Mouse (Mus musculus): ENCODE measurements around the gene Fthl17d. TPM values are rescaled to one million over a fixed set of nuclear protein-coding genes. Genes with fewer than 3 reads are reported as not detected.
A peak's percentile ranks its signal among the peaks of the same experiment; 100 is the strongest.
"Not testable (repeated sequence)": the region's sequence is repeated elsewhere in the genome, so short reads cannot be mapped to it uniquely, and the experiment has no call there.

Fthl17d gene
- total RNA-seq (2022) = not detected

GRCm38 (mm10) chrX:8986655-8987054 is at the start of gene Fthl17d:
TSS of gene Fthl17d (minus strand) at chrX:8986755.
- not testable (repeated sequence) for DNase-seq (ENCODE audit: low spot score in 2 of 2)

DNA sequence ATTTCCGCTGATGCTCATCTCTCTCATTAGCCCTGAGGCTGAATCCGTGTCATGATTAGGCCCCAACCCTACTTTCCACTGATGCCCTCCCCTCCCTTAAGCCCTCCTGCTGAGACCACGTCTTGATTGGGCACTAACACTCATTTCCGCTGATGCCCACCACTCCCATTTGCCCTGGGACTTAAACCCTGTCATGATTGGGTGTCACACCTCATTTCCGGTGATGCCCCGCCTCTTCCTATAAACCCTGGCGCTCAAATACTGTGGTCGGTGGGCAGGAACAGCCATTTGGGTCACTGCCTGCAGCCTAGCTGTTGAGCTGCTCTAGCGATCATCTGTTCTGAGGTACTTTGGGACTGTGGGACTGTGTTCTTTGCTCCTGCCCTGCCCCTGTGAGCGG is 46.6 kb upstream of the Fthl17d start, which contains the start of gene Fthl17e:
Gene Fthl17e (plus strand): TSS at position 301 of the 400 bp plus-strand sequence.
- DNase-seq (ENCODE audit: low spot score in 2 of 2) = not testable (repeated sequence)

DNA sequence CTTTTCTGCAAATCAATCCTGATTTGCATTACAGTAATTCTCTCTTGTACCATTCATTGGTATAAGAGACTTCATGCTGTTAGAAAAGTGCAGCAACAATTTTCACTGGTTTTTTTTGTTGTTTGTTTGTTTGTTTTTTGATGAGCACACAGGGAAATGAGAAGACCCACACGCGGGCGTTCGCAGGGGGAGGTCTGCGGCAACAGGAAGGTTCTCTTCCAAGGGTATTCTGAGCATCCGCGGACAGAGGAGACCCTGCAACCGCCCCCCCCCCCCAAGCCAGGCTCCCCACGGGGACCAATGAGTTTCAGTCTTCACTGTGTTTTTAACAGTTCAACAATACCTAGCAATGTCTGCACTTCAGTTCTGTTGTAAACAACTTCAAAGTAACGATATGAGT is 32.9 kb upstream of the Fthl17d start:
- no peak for DNase-seq (ENCODE audit: low spot score in 2 of 2)

GRCm38 (mm10) chrX:9016079-9016478 is 29.5 kb upstream of the Fthl17d start:
- no peak for DNase-seq (ENCODE audit: low spot score in 2 of 2)

DNA sequence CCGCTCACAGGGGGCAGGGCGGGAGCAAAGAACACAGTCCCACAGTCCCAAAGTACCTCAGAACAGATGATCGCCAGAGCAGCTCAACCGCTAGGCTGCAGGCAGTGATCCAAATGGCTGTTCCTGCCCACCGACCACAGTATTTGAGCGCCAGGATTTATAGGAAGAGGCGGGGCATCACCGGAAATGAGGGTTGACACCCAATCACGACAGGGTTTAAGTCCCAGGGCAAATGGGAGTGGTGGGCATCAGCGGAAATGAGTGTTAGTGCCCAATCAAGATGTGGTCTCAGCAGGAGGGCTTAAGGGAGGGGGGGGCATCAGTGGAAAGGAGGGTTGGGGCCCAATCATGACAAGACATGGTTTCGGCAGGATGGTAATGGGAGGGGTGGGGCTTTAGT is 10.1 kb downstream of the Fthl17d start, which contains the start of gene Fthl17c:
Gene Fthl17c (minus strand): TSS at position 101 of the 400 bp plus-strand sequence.
- not testable (repeated sequence) for DNase-seq (ENCODE audit: low spot score in 2 of 2)

DNA sequence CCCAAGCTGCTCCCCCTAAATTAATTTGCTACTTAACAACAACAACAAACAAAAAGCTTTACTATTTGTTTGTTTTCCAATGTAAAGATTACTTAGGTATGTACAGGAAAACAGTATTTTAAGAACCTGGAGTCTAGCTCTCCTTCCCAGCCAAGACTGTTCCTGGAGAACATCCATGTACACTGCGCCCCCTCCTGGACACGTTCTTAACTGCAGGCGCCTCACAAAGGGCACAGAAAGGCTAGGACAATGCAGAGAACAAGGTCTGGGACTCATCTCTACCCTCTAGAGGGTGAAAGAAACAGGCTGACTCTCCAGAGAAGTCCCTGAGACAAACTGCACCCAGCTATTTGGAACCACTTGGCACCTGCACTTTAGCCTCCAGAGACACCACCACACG is 21.9 kb downstream of the Fthl17d start:
- DNase-seq (ENCODE audit: low spot score in 2 of 2) = peak in 1 of 2 experiments; percentile 2

GRCm38 (mm10) chrX:8962875-8963274 is 23.7 kb downstream of the Fthl17d start, which contains the start of gene Fthl17b:
TSS of gene Fthl17b (minus strand) at chrX:8962975.
- DNase-seq (ENCODE audit: low spot score in 2 of 2) = not testable (repeated sequence)

DNA sequence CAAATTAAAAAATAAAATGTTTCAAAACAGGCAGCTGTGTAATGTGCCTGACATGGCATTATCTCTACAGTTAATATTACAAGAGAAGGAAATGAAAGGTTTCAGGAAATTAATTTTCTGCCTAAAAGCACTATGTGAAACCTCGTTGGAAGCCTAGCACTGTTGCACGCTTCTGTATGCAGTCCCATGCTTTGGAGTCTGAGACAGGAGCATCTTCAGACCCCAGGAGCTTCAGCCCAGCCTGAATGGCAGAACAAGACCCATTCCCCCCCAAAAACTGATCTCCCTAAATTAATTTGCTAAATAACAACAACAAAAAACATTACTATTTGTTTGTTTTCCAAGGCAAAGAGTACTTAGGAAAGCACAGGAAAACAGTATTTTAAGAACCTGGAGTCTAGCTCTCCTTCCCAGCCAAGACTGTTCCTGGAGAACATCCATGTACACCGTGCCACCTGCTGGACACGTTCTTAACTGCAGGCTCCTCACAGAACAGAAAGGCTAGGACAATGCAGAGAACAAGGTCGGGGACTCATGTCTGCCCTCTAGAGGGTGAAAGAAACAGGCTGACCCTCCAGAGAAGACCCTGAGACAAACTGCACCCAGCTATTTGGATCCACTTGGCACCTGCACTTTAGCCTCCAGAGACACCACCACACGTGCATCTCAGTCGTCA is 38.3 kb downstream of the Fthl17d start:
- peak; percentile 74 to 87 for DNase-seq (ENCODE audit: low spot score in 2 of 2)

GRCm38 (mm10) chrX:8944041-8944440 is 42.5 kb downstream of the Fthl17d start:
- no peak for DNase-seq (ENCODE audit: low spot score in 2 of 2)

Other genes with a start within 250 kb of the Fthl17d start
- not detected for gene Ssx9, start 238.3 kb downstream of the Fthl17d start, total RNA-seq (2022)
- not detected for gene Ssxb5, start 183.1 kb downstream of the Fthl17d start, total RNA-seq (2022)
- not detected for gene Gm6592, start 142.8 kb downstream of the Fthl17d start, total RNA-seq (2022)
- gene Gm5751, start 112.5 kb downstream of the Fthl17d start, total RNA-seq (2022) = not detected
- 10 to 100 TPM; 33.7 to 36.7 (median 35.3) TPM for gene B630019K06Rik, start 94.4 kb downstream of the Fthl17d start, total RNA-seq (2022)
- gene Fthl17b, start 23.8 kb downstream of the Fthl17d start, total RNA-seq (2022) = not detected
- gene Fthl17c, start 10.2 kb downstream of the Fthl17d start, total RNA-seq (2022) = not detected
- gene Fthl17e, start 46.7 kb upstream of the Fthl17d start, total RNA-seq (2022) = not detected
- gene Fthl17f, start 76.3 kb upstream of the Fthl17d start, total RNA-seq (2022) = not detected
- not detected for gene 4930402K13Rik, start 117.8 kb upstream of the Fthl17d start, total RNA-seq (2022)
- gene Lancl3, start 213.1 kb upstream of the Fthl17d start, total RNA-seq (2022) = 1 to 10 TPM; 5.5 to 7.1 (median 6.4) TPM